Mouse (Mus musculus): ENCODE measurements around the gene Tardbp.

- TF ChIP-seq POLR2A (IDR thresholded peaks at IDR 0.05; ENCODE audit: insufficient read depth, low read depth, low read length) (no peak), CTCF (IDR thresholded peaks at IDR 0.05; ENCODE audit: insufficient read depth, low read depth, low read length) (no peak)
Observed at GRCm38 (mm10) chr4:148644926-148645325, 18.1 kb upstream of the Tardbp start.
